Mouse (Mus musculus): ENCODE results near the gene Ly6g6e.

- TF ChIP-seq CTCF (IDR thresholded peaks at IDR 0.05; ENCODE audit: low read depth) (no peak), EP300 (IDR thresholded peaks at IDR 0.05; ENCODE audit: low read depth) (no peak)
Measured at GRCm38 (mm10) chr17:35058316-35058715, 18.4 kb upstream of the Ly6g6e start.

Data from liver, embryonic 14.5 days (tissue).